Mouse (Mus musculus): Measurements from ENCODE around the gene Tradd.

DNA sequence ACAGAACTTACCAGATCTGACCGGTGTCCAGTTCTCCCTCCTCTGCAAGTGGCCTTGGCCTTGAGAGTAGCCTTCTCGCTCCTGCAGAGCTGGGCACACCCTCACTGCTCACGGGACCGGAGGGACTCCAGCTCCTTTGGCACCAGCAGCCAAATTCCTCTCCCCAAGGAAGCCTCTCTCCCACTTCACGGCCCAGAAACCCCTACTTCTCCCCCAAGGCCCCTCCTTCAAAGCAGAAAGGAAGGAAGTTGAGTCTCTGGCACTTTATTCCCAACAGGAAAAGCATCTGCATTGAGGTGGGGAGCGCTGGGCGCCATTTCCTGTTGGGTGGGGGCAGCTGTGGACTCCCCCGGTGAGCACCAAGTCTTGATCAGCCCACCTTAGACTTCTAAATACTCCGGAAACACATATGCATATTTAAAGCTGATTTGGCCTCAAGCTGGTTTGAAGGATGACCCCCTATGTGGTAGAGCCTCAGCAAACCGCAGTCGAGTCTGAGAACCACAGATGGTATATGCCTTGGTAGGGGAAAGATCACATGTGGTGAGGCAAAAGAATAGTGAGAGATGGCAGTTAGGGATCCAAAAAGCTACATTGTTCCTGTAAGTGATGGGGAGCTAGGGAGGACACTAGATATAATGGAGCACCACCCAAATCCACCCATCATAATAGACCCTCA, 31.6 kb upstream of the Tradd start, which contains the start of gene Exoc3l:
- TF ChIP-seq CTCF (conservative IDR thresholded peaks at IDR 0.05; ENCODE audit: low read length): no peak
- TF ChIP-seq NANOG (IDR thresholded peaks at IDR 0.05; ENCODE audit: borderline replicate concordance, low read length): no peak
- no peak for TF ChIP-seq POU5F1 (IDR thresholded peaks at IDR 0.05; ENCODE audit: borderline replicate concordance, low read length)
